Mouse (Mus musculus) embryonic fibroblast, embryonic 13.5 days (primary cell): ENCODE data around the gene Odf2.

Experiments used
- CTCF ChIP-seq: IDR thresholded peaks from 2 replicates; pipeline ENCODE4 v1.5.1; 2011; ENCODE audit warnings: mild to moderate bottlenecking, control low read depth, low read length, moderate library complexity, borderline replicate concordance; ENCODE audit not compliant: insufficient read depth
- POLR2A ChIP-seq: IDR thresholded peaks from 2 replicates; pipeline ENCODE4 v1.6.1; 2011; ENCODE audit warnings: low read depth, mild to moderate bottlenecking, control low read depth, low read length, moderate library complexity

GRCm38 (mm10) chr2:29964354-29965249 is 75.6 kb downstream of the Odf2 start:
- no peak for TF ChIP-seq CTCF
- TF ChIP-seq POLR2A = peak; percentile 80; the same call in 1 of the 2 replicates
